Mouse (Mus musculus) bone marrow macrophage, adult 2 months (primary cell): ENCODE data around the gene 1700025G04Rik.

Source experiments
- CTCF ChIP-seq: IDR thresholded peaks from 2 replicates; pipeline ENCODE4 v1.5.1; 2012; ENCODE audit warnings: low read depth, mild to moderate bottlenecking, low read length, moderate library complexity
- POLR2A ChIP-seq: IDR thresholded peaks from 2 replicates; pipeline ENCODE4 v1.6.1; 2012; ENCODE audit warnings: mild to moderate bottlenecking, low read depth, low read length, borderline replicate concordance

- TF ChIP-seq CTCF = no peak
- no peak for TF ChIP-seq POLR2A
Measured at GRCm38 (mm10) chr1:152015555-152016125, 74.3 kb downstream of the 1700025G04Rik start.
